Mouse (Mus musculus): ENCODE data around the gene Pip4k2a.
"Not testable (repeated sequence)": the region's sequence is repeated elsewhere in the genome, so short reads cannot be mapped to it uniquely, and the experiment has no call there.

The Pip4k2a gene

DNA sequence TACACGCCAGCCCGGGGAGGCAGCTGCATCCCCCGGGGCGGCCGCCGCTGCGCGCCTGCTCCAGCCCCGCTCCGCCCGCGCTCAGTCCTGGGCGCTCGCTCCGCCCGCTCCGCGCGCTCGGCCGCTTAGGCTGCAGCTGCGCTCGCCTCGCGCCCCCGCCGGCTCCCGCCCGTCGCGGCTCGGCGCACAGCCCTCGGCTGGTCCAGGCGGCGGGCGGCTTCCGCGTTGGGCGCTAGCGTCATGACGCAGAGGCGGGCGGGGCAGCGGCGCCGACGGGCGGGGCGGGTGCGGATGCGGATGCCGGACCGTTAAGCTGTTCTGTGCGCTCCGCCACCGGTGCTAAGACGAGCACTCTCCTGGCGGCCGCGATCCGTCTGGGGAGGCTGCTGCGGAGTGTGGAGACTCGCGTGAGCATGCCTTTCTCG is at the start of gene Pip4k2a, which contains the start of gene 4930426L09Rik:
Gene Pip4k2a (minus strand): TSS at position 73 of the 425 bp plus-strand sequence.
Gene 4930426L09Rik (plus strand): TSS at position 290 of the 425 bp plus-strand sequence.
- peak; percentile 87 to 91 for DNase-seq (ENCODE audit: low spot score in 2 of 2)

DNA sequence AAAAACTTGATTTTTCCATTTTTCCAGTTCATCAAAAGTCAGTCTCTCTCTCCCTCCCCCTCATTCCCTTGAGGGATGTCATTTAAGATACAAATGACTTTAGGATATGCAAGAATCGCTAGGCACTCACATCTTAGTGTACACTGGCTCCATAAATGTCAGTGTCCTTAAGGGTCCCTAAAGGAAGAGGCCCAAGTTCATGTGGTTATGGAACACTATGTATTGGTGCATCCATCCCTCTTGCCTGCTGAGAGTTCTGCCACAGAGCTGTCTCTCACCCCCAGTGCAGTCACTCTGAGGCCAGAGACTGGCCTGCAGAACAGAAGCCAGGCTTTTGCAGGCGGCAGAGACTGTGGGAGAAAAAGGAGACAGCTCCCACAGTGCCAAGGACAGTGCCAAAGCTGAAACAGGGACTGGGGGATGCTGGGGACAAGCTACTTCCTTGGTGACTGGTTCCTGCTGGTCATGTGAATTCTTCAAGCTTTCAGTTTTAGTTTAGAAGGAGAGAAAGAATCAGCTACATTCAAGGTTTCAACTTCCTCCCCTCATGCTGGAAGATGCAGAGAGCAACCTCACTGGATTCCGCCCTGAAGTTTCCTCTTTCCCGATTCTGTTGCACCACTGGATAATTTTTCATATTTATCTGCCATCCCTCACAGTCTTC is 40.1 kb upstream of the Pip4k2a start:
- no peak for DNase-seq (ENCODE audit: low spot score in 2 of 2)

DNA sequence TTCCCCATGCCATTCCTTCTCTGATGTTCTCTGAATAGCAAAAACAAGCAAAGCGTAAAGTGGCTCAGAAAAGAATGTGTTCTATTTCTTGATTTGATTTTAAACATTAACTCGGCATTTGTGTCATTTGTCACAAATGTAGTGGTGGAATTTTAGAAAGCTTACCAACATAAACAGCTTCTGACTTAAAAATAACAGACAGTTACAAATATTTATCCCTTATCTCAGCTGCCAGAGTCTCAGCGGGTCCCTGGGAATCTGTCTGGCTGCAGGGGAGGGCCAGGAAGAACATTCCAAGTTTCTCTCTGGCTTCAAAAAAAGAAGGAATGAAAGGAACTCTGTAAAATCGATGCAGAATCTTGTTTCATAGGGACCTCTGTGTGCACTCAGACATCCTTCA is 39.5 kb upstream of the Pip4k2a start:
- no peak for DNase-seq (ENCODE audit: low spot score in 2 of 2)

DNA sequence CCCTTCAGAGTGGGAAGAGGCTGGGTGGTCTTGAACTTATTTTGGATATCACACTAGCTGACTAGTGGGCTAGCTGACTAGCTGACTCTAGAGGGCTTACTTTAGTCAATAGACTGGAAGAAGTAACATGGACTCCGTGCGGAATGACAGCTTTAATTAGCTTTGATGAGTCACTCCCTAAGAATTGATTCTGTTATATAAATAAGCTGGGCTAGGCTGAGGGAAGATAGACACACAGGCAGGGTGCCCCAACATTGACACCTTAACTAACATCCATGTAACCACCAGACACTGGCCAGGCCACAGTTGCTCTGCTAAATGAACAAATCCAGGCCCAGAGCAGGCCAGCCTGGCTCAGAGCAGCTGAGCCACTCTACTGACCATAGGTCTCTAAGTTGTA is 26.9 kb upstream of the Pip4k2a start:
- DNase-seq (ENCODE audit: low spot score in 2 of 2), result no peak

DNA sequence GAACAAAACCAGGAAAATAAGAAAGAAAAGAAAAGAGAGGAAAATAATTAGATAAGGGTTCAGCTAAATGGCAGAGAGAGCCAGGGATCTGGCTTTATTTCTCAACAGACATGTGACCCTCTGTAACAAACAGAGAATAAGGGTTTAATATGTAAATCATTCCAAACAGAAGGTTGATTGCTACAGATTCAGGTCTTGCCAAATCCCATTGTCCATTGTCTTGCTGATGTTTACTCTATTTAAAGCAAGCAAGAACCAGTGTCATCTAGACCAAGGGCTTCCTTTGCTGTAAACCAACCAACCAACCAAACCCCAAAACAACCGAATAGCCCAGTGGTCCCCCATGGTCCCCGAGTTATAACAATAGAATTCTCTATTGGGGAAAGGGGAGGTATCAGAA is 20.1 kb upstream of the Pip4k2a start:
- DNase-seq (ENCODE audit: low spot score in 2 of 2), result no peak

DNA sequence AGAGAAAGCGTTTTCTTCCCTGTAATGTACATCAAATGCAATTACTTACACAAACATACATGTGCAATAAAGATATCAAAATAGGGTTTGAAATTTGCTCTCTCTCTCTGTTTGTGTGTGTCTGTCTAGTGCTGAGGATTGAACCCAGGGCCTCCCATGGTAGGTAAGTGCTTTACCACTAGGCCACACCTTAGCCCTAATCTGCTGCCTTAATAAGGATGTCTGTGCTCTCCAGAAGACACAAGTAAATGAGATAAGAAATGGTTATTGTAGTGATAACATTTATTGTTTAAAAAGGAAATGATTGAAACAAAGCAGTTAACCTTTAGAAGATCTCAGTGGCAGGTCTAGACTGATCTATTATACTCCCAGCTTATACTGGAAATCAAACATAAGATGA is 18.9 kb upstream of the Pip4k2a start:
- DNase-seq (ENCODE audit: low spot score in 2 of 2), result no peak

DNA sequence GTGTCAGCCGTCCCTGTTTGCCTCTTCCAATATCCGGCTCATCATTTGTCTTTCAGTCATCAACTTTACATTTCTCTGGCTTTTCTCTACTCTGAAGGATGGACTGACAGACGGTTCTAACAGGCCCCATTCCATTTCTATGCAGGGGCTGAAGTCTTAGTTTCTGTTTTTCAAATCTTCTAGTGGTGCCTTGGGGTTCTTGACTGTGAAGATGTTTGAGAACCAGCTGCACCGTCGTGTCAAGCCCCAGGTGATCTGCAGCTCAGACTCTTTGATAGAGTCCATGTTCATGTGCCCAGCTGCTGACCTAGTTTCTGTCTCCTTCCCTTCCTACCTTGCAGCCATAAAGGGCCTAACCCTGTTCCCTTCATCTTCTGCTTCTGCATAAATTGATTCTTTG is 18.4 kb upstream of the Pip4k2a start:
- DNase-seq (ENCODE audit: low spot score in 2 of 2), result no peak

DNA sequence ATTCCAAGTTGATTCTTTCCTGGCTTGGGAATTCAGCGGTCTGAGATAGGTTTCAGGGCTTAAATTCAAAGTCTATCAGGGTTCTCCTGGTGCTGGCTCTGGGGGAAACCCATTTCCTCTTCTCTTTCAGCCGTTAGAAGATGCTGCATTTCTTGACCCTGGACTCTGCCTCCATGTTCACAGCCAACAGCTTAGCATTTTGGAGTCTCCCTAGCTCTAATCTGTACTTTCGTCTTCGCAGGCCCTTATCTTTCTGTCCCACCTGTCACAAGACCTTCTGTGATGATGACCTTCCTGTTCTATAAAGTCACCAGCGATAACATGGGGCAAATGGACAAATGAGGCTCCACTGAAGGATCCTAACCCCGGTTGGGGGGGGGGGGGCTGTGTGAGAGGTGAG is 13.5 kb upstream of the Pip4k2a start:
- DNase-seq (ENCODE audit: low spot score in 2 of 2), result no peak

DNA sequence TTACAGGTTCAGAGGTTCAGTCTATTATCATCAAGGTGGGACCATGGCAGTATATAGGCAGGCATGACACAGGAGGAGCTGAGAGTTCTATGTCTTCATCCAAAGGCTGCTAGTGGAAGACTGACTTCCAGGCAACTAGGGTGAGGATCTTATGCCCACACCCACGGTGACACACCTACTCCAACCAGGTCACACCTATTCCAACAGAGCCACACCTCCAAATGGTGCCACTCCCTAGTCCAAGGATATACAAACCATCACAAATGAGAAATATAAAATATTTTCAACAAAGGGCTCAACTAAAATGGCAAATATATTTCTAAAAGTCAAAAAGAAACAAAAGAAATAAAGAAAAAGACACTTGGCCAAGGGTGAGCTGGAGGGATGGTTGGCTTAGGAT is 12.6 kb upstream of the Pip4k2a start:
- not testable (repeated sequence) for DNase-seq (ENCODE audit: low spot score in 2 of 2)

DNA sequence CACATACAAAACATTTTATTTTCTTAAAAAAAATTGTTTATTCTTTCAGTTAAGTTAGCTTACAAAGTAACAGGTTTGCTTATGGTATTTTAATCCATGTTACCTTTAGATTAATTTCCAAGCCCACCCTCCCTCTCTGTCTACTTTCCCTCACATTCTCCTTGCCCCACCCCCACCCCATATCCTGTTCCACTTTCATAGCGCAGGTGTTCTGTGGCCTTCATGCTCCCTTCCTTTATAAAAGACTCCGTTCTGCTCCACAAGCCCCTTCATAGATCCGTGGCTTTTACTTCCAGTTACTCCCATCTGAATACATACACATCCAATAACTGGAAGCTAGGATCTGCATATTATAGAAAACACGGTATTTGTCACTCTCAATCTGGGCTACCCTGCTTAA is 9.7 kb upstream of the Pip4k2a start:
- no peak for DNase-seq (ENCODE audit: low spot score in 2 of 2)

DNA sequence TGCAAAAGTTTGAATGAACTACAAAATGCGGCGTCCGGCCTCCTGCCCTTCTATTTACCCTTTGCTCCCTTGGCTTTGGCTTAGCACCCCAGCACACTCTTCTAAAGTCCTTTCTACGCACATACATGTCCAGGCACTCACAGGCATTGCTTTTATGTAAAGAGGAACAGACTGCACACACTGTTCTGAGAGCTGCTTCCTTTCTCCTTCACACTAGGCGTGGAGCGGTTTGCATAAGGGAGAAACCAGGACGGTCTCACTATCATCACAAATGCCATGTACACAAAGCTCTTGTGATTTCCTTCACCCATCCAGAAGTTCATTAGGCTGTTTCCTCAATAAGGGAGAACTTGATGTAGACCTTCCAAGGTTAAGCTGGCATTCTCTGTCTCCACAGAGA is 8.2 kb upstream of the Pip4k2a start:
- no peak for DNase-seq (ENCODE audit: low spot score in 2 of 2)

DNA sequence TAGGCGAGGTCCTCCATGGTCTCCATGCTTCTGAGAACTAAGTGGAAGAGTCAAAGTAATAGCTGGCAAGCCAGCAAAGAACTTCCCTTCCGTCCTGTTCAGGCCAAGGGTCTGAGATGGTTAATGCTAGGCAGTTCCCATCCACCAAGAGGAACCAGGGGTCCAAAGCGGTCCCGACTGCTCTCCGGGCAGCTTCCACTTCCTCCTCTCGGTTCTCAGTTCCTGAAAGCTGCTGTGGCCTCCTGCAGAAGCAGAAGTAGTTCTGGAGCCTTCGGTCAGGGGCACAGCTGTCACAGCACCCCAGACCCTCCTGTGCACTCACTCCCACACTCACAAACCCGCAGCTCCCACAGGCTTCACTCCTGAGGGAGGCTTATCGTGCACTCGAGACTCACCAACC is 6.9 kb upstream of the Pip4k2a start:
- peak in 1 of 2 experiments; percentile 33 for DNase-seq (ENCODE audit: low spot score in 2 of 2)

DNA sequence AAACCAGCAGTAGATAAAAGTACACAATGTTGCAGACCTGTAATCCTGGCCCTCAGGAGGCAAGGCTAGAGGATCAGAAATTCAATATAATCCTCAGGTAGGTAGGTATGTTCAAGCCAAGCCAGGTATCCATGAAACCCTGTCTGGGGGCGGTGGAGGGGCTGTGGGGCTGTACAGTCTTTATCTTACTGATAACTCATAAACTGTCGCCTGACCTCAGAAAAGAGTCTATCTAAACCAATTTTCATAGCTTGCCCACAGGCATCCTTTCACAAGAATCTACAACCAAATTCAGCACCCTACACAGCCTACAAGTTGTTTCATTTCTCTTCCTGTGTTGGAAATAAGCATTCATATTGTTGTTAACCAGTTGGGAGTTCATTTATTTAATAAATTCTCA is 1.5 kb upstream of the Pip4k2a start:
- no peak for DNase-seq (ENCODE audit: low spot score in 2 of 2)

DNA sequence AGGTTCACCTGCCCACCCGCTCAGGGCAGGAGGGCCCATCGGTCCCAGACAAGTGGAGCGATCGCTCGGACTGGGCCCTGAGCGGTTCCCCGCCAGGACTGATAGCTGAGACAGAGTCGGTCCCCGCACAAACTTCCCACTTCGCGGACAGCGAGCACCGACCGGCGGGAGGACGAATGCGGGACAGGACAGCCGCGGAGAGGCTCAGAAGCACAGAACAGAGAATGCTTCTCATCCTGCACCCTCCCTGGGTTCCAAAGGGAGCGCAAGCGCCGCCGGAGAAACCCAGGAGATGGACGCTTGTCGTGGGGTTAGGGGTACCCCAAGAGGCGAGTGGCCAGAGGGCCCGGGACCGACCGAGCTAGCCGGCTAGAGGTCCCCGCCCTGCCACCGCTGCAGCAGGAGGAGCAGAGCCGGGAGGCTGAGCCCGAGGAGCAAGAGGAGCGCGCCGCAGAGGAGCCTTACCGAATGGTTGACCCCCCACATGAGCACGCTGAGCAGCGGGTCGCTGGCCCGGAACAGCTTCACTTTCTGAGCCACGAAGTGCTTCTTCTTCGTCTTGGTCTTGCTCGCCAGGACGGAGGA is 447 bp downstream of the Pip4k2a start:
- peak in 1 of 2 experiments; percentile 20 for DNase-seq (ENCODE audit: low spot score in 2 of 2)

DNA sequence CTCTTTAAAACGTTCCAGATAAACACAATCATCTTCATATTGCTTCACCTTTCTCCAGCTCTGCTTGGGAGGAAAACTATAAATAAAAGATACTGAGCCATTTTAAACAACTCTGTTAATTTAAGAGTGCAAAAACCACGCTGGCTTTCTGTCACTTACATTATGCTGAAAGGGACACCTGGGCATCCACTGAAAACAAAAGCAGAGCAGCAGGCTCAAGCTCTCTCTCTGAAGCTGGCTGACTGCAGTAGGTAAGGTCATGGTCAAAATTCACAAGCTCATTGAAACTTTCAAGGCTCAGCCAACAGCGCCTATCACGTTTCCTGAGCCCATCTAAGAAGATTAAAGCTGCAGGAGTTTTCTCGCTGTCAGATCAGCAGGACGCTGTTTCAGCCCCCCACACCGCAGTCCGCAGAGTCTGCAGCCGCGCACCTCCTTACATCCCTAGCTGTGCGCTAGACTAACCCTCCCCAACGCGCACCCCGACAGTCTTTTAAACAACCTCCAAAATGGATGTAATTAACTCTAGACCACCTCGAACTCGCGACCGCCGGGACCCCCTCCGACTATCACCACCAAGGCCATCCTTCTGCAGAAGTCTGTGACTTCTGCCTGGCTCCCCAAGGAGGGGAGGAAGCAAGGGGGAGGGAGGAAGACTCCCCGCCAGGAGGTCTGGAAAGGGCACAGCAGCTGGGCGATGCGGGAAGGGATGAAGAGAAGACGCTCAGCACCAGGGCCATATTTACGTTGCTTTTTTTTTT is 1.3 kb downstream of the Pip4k2a start:
- peak in 1 of 2 experiments; percentile 17 for DNase-seq (ENCODE audit: low spot score in 2 of 2)

DNA sequence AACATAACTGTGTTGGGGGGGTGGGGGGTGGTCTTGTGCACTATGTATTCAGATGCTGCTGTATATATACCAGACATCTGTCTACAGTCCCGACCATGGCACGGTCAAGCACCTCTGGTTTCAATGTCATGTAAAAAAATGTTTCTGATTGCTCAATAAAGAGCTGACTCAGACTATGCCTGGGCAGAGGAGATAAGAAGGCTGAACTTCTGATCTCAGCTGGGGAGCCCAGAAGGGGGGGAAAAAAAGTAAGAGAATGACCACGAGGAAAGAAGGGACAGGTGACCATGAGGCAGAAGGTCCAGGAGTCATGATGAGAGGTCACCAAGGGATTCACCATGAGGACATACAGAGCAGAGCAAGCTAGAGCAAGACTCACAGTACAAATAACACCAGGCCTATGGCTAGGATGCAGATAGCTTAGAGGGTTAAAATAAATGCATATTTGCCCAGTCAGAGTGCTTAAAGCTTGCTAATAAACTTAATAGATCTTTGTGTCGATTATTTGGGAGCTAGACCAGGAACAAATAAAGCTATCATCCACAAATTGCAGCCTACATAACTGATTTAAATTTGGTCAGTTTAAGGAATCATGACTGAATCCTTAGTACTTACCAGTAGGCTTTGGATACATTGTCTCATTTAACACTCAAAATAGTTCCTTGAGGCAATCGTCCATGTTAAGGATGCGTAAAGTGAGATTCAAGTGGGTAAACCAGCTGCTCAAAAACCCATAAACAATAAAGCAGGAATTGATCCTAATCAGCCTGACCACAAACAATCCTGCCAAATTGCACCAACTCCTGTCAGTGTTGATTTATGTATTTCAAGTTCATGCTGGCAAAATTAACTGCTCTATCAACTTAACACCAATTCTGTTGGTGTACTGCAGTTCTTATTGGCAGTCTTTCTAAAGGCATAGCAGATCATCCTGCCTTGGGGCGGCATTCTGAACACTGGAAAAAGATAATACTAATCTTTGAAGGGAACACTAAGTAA is 5.1 kb downstream of the Pip4k2a start:
- no peak for DNase-seq (ENCODE audit: low spot score in 2 of 2)

DNA sequence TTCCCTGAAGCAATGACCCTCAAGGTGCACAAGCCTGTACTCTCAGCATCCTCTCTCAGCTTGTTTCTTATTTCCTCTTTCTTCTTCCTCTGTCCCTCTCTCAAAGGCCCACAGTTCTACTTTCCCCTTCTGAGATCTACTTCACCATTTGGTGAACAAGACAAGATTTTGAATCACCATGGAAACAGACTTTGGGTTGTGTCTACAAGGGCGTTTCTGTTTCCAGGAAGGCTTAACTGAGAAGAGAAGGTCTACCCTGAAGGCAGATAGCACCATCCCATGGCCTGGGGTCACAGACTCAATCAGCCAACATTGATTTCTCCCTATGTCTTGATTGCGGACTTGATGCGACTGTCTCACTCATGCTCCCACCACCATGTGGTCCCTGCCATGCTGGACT is 9.0 kb downstream of the Pip4k2a start:
- DNase-seq (ENCODE audit: low spot score in 2 of 2), result no peak

DNA sequence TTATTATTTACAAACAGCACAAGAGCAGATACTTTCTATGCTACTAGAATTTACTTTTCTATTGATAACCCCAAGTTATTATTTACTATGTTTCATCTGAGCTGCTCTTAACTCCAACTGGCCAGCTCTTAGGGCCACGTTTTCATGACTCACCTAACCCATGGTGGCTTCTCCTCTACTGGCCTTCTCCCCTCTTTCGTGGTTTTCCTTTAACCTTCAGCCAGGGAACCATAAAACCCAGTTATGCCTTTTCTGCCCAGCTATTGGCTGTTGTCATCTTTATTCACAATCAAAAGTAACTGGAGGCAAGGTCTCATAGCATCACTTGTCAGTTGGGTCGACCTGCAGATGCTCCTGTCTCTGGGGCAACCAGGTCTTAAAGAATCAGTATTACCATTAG is 12.4 kb downstream of the Pip4k2a start:
- DNase-seq (ENCODE audit: low spot score in 2 of 2), result no peak

DNA sequence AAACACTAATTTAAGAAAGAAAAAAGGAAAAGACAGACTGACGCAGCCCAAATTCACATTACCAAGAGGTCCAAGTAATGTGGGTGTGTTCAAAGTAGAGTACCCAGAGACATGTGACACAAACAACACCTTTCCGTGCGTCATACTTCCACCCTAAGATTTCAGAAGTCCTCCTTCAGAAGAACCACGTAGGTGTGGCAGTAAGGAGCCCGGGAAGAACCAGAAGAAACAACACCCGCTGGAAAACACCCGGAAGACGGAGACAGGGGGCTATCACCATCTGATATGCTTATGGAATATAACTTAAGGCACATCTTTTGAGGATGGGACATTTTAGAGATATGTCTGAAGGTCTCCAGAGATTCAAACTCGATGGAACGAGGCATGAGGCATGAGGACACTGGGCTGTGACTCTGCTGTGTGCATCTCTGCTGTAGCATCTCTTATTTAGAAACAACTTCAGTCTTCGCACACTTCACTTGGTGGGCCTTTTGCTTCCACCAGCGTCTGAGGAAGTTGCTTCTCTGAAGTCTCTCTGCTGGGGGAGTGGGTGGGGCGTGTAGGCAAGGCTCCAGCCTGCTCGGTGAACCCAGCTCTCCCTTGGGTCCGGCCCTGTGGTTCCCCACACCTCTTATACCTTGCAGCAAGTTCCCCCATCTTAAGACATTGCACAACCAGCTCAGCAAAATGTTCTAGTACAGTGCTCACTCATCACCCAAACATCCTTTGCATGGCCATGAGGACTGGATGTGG is 13.7 kb downstream of the Pip4k2a start:
- peak in 1 of 2 experiments; percentile 17 for DNase-seq (ENCODE audit: low spot score in 2 of 2)

DNA sequence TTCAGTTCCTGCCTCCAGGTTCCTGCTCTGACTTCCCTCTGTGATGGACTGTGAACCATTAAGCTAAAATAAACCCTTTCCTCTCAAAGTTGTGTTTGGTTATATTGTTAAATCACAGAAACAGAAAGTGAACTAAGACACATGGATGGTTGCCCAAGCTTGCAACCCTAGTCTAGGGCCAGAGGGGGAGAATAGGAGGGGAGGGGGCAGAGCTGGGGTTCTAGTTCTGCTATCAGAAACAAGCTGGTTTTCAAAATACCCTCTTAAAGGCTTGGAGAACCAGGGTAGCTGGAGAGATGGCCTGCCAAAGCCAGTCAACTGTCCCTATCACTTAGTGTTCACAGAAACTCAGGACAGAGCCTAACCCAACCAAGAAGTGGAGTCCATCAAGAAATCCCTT is 14.4 kb downstream of the Pip4k2a start:
- DNase-seq (ENCODE audit: low spot score in 2 of 2), result no peak

DNA sequence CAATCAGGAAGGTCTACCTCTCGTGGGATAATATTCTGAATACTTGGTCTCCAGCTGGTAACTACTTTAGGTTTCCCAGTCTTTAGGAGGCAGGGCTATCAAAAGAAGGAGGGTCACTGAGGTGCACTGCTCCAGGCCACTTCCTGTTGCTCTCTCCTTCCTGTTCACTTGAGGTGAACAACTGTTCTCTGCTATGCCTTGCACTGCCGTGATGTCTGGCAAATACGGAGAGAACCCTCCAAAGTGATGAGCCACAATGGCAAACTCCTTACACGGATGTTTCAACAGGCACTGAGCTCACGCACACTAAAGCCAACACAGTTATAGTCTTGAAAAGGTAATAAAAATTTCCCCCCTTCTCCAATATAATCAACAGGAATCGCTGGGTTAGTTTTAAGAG is 15.3 kb downstream of the Pip4k2a start:
- DNase-seq (ENCODE audit: low spot score in 2 of 2), result no peak
